Mouse (Mus musculus) kidney, adult 2 months (tissue): ENCODE data around the gene Lca5l.

Source experiments
- CTCF ChIP-seq: fragments of 200-500 bp; conservative IDR thresholded peaks from 2 replicates; pipeline ENCODE4 v1.5.1; 2011; ENCODE audit warnings: low read depth, mild to moderate bottlenecking, control low read depth, low read length, moderate library complexity, mixed read lengths; ENCODE audit not compliant: insufficient read depth, insufficient read length
- POLR2A ChIP-seq: fragments of 200-500 bp; IDR thresholded peaks from one replicate; pipeline ENCODE4 v1.6.1; 2011; ENCODE audit warnings: low read depth, low read length, control low read depth

DNA sequence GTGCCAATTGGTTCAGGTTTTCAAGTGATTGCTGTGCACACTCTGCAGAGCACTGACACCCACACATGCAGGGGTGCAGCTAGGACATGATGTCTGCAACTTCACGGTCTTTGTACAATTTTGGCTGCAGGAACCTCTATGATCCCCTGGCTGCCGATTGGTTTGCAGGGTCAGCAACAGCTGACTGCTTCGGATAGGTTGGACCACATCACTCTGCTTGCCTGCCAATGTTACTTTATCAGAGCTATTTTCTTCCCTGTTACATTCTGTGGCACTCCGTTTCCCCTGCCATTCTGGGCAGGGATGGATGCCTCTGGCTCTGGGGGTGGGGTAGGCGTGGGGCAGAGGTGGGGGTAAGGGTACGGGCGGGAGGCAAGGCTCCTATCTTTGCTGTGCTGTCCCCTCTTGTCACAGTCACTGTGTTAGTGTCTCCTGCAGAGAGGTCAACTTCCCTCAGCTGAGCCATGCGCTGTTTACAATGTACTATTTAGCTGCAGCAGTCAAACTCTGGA is 37.0 kb upstream of the Lca5l start:
- TF ChIP-seq POLR2A, result no peak
- no peak for TF ChIP-seq CTCF
